Mouse (Mus musculus): ENCODE data around the gene Tuba3a. TPM values are rescaled to one million over a fixed set of nuclear protein-coding genes. Genes with fewer than 3 reads are reported as not detected.

The Tuba3a gene
- polyA plus RNA-seq, 1 experiment: not detected

GRCm38 (mm10) chr6:125239547-125239946 is 46.3 kb downstream of the Tuba3a start:
- Histone ChIP-seq H3K9me3 (ENCODE audit: control insufficient read depth, low read length) (no peaks in the 10 kb centered on the region), H3K36me3 (ENCODE audit: control insufficient read depth) (no peaks in the 10 kb centered on the region), H3K4me3 (replicated peaks) (no peak overlapping the region), H3K27me3 (ENCODE audit: control insufficient read depth) (no peaks in the 10 kb centered on the region), H3K4me1 (ENCODE audit: control insufficient read depth) (no peaks in the 10 kb centered on the region)
- TF ChIP-seq TAL1 (IDR thresholded peaks at IDR 0.05; ENCODE audit: low read length) (no peak), GATA1 (IDR thresholded peaks at IDR 0.05; ENCODE audit: low read length) (no peak)

GRCm38 (mm10) chr6:125238396-125238795 is 47.4 kb downstream of the Tuba3a start:
- Histone ChIP-seq H3K27me3 (ENCODE audit: control insufficient read depth) (no peaks in the 10 kb centered on the region), H3K9me3 (ENCODE audit: control insufficient read depth, low read length) (no peaks in the 10 kb centered on the region), H3K4me3 (replicated peaks) (no peak overlapping the region), H3K36me3 (ENCODE audit: control insufficient read depth) (no peaks in the 10 kb centered on the region), H3K4me1 (ENCODE audit: control insufficient read depth) (peaks cover 2% of the 10 kb centered on the region; the same call in 1 of the 2 replicates)
- TF ChIP-seq GATA1 (IDR thresholded peaks at IDR 0.05; ENCODE audit: low read length): no peak
- TF ChIP-seq TAL1 (IDR thresholded peaks at IDR 0.05; ENCODE audit: low read length): no peak

GRCm38 (mm10) chr6:125237421-125237820 is 48.4 kb downstream of the Tuba3a start:
- Histone ChIP-seq H3K4me1 (ENCODE audit: control insufficient read depth) (peaks cover 11% of the 10 kb centered on the region), H3K36me3 (ENCODE audit: control insufficient read depth) (no peaks in the 10 kb centered on the region), H3K27me3 (ENCODE audit: control insufficient read depth) (no peaks in the 10 kb centered on the region), H3K4me3 (replicated peaks) (no peak overlapping the region), H3K9me3 (ENCODE audit: control insufficient read depth, low read length) (no peaks in the 10 kb centered on the region)
- TF ChIP-seq TAL1 (IDR thresholded peaks at IDR 0.05; ENCODE audit: low read length): no peak
- no peak for TF ChIP-seq GATA1 (IDR thresholded peaks at IDR 0.05; ENCODE audit: low read length)

- TF ChIP-seq TAL1 (IDR thresholded peaks at IDR 0.05; ENCODE audit: low read length): no peak
- no peak for TF ChIP-seq GATA1 (IDR thresholded peaks at IDR 0.05; ENCODE audit: low read length)
- H3K4me1 ChIP-seq (ENCODE audit: control insufficient read depth): peaks cover 17% of the 10 kb centered on the region
- no peaks in the 10 kb centered on the region for H3K36me3 ChIP-seq (ENCODE audit: control insufficient read depth)
These were observed 49.1 kb downstream of the Tuba3a start, which contains the start of gene Cd27 for GRCm38 (mm10) chr6:125236782-125237181. Cd27 (minus strand) TSS chr6:125237010.

DNA sequence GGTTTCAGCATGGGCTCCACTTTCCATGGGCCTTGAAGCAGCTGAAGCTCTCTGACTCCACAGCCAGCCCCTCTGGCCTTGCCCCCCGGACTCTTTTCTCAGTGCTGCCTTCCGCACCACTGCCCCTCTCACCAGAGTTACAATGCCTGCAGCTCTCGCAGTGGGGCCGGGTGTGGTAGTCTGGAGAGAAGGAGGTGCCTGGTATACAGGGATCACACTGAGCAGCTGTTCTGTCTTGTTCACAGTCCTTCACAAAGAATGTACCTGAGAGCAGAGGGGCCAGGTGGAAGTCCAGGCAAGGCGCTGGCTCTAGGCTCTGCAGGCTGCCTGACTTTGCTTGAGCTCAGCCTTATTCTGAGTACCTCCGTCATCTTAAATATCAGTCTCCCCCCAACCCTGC is 49.5 kb downstream of the Tuba3a start:
- Histone ChIP-seq H3K36me3 (ENCODE audit: control insufficient read depth) (no peaks in the 10 kb centered on the region), H3K4me3 (replicated peaks) (no peak overlapping the region), H3K27me3 (ENCODE audit: control insufficient read depth) (no peaks in the 10 kb centered on the region), H3K4me1 (ENCODE audit: control insufficient read depth) (peaks cover 21% of the 10 kb centered on the region), H3K9me3 (ENCODE audit: control insufficient read depth, low read length) (no peaks in the 10 kb centered on the region)
- no peak for TF ChIP-seq TAL1 (IDR thresholded peaks at IDR 0.05; ENCODE audit: low read length)
- no peak for TF ChIP-seq GATA1 (IDR thresholded peaks at IDR 0.05; ENCODE audit: low read length)

More at GRCm38 (mm10) chr6:125236782-125237181, 49.1 kb downstream of the Tuba3a start, which contains the start of gene Cd27:
- H3K27me3 ChIP-seq (ENCODE audit: control insufficient read depth): no peaks in the 10 kb centered on the region
- no peaks in the 10 kb centered on the region for H3K9me3 ChIP-seq (ENCODE audit: control insufficient read depth, low read length)
- H3K4me3 ChIP-seq (replicated peaks): no peak within 1 kb of the TSS

- peaks cover 31% of the 10 kb centered on the region for H3K4me1 ChIP-seq (ENCODE audit: control insufficient read depth)
- no peaks in the 10 kb centered on the region for H3K9me3 ChIP-seq (ENCODE audit: control insufficient read depth, low read length)
- no peaks in the 10 kb centered on the region for H3K27me3 ChIP-seq (ENCODE audit: control insufficient read depth)
- H3K4me3 ChIP-seq (replicated peaks): no peak overlapping the region
- no peak for TF ChIP-seq TAL1 (IDR thresholded peaks at IDR 0.05; ENCODE audit: low read length)
- no peak for TF ChIP-seq GATA1 (IDR thresholded peaks at IDR 0.05; ENCODE audit: low read length)
- no peaks in the 10 kb centered on the region for H3K36me3 ChIP-seq (ENCODE audit: control insufficient read depth)
These were observed 51.4 kb downstream of the Tuba3a start for GRCm38 (mm10) chr6:125234520-125234828.

- Histone ChIP-seq H3K36me3 (ENCODE audit: control insufficient read depth) (no peaks in the 10 kb centered on the region), H3K4me3 (replicated peaks) (no peak overlapping the region), H3K4me1 (ENCODE audit: control insufficient read depth) (peaks cover 31% of the 10 kb centered on the region), H3K27me3 (ENCODE audit: control insufficient read depth) (no peaks in the 10 kb centered on the region), H3K9me3 (ENCODE audit: control insufficient read depth, low read length) (no peaks in the 10 kb centered on the region)
- TF ChIP-seq GATA1 (IDR thresholded peaks at IDR 0.05; ENCODE audit: low read length): no peak
- no peak for TF ChIP-seq TAL1 (IDR thresholded peaks at IDR 0.05; ENCODE audit: low read length)
These were observed 51.9 kb downstream of the Tuba3a start for GRCm38 (mm10) chr6:125233816-125234519.

GRCm38 (mm10) chr6:125232516-125232915 is 53.3 kb downstream of the Tuba3a start:
- Histone ChIP-seq H3K4me3 (replicated peaks) (peak overlapping the region; percentile 77), H3K4me1 (ENCODE audit: control insufficient read depth) (peaks cover 31% of the 10 kb centered on the region), H3K9me3 (ENCODE audit: control insufficient read depth, low read length) (no peaks in the 10 kb centered on the region), H3K36me3 (ENCODE audit: control insufficient read depth) (peaks cover 2% of the 10 kb centered on the region; the same call in 1 of the 2 replicates), H3K27me3 (ENCODE audit: control insufficient read depth) (no peaks in the 10 kb centered on the region)
- TF ChIP-seq GATA1 (IDR thresholded peaks at IDR 0.05; ENCODE audit: low read length): no peak
- no peak for TF ChIP-seq TAL1 (IDR thresholded peaks at IDR 0.05; ENCODE audit: low read length)

- Histone ChIP-seq H3K36me3 (ENCODE audit: control insufficient read depth) (peaks cover 2% of the 10 kb centered on the region; the same call in 1 of the 2 replicates), H3K27me3 (ENCODE audit: control insufficient read depth) (no peaks in the 10 kb centered on the region), H3K9me3 (ENCODE audit: control insufficient read depth, low read length) (no peaks in the 10 kb centered on the region), H3K4me1 (ENCODE audit: control insufficient read depth) (peaks cover 31% of the 10 kb centered on the region), H3K4me3 (replicated peaks) (peak overlapping the region; percentile 77)
- TF ChIP-seq GATA1 (IDR thresholded peaks at IDR 0.05; ENCODE audit: low read length) (no peak), TAL1 (IDR thresholded peaks at IDR 0.05; ENCODE audit: low read length) (no peak)
These were observed 53.8 kb downstream of the Tuba3a start for GRCm38 (mm10) chr6:125232045-125232437.

Measured in erythroblast, embryonic 14.5 days (primary cell).